Mouse (Mus musculus) kidney, embryonic 16.5 days (tissue): ENCODE data around the gene Platr17. TPM values are rescaled to one million over a fixed set of nuclear protein-coding genes. Genes with fewer than 3 reads are reported as not detected.

Experiments
- ATAC-seq: fragments of 200-750 bp; cut with Nextera tagmentation; 2 replicates; pipeline ENCODE4 v1.8.0; 2017; ENCODE audit warnings: moderate TSS enrichment; ENCODE audit not compliant: low FRiP score, low TSS enrichment
- H3K27ac ChIP-seq: fragments of 300-500 bp; sonication (generic); 2 replicates; pipeline ENCODE4 v1.5.1; 2014; ENCODE audit warnings: low read length
- H3K27me3 ChIP-seq: fragments of 300-500 bp; sonication (generic); 2 replicates; pipeline ENCODE4 v1.6.1; 2014; ENCODE audit warnings: low read length, control low read depth, mixed read lengths; ENCODE audit not compliant: insufficient read depth
- H3K36me3 ChIP-seq: fragments of 300-500 bp; sonication (generic); 2 replicates; pipeline ENCODE4 v1.6.1; 2014; ENCODE audit warnings: low read length, control low read depth, mixed read lengths; ENCODE audit not compliant: insufficient read depth
- H3K4me1 ChIP-seq: fragments of 300-500 bp; sonication (generic); 2 replicates; pipeline ENCODE4 v1.6.1; 2014; ENCODE audit warnings: low read length, control low read depth, mixed read lengths; ENCODE audit not compliant: insufficient read depth
- H3K4me2 ChIP-seq: fragments of 300-500 bp; sonication (generic); replicated peaks from 2 replicates; pipeline ENCODE4 v1.6.1; 2014; ENCODE audit warnings: low read depth, low read length
- H3K4me3 ChIP-seq: fragments of 300-500 bp; sonication (generic); 2 replicates; pipeline ENCODE4 v1.5.1; 2014; ENCODE audit warnings: mild to moderate bottlenecking, low read length
- H3K9ac ChIP-seq: fragments of 300-500 bp; sonication (generic); replicated peaks from 2 replicates; pipeline ENCODE4 v1.6.1; 2014; ENCODE audit warnings: low read length
- H3K9me3 ChIP-seq: fragments of 300-500 bp; sonication (generic); 2 replicates; pipeline ENCODE4 v1.6.1; 2016; ENCODE audit warnings: low read length, control low read depth
- WGBS: fragments of 180-500 bp; shearing (Covaris S2); extraction: QIAGEN DNeasy Blood & Tissue Kit; methylation state at CpG from one replicate; pipeline ENCODE4 v1.1.7; 2014; 5-methylcytosine and 5-hydroxymethylcytosine counted together
- polyA plus RNA-seq: library from polyadenylated mRNA; unstranded; fragments of >200 nt; fragmentation: Nextera tagmentation; extraction: Ambion mirVana; gene quantifications from 2 replicates; pipeline ENCODE4 v1.2.1, GENCODE M21; 2015

Platr17 gene
- polyA plus RNA-seq, 1 experiment from 2014 or later = 0.22 TPM

DNA sequence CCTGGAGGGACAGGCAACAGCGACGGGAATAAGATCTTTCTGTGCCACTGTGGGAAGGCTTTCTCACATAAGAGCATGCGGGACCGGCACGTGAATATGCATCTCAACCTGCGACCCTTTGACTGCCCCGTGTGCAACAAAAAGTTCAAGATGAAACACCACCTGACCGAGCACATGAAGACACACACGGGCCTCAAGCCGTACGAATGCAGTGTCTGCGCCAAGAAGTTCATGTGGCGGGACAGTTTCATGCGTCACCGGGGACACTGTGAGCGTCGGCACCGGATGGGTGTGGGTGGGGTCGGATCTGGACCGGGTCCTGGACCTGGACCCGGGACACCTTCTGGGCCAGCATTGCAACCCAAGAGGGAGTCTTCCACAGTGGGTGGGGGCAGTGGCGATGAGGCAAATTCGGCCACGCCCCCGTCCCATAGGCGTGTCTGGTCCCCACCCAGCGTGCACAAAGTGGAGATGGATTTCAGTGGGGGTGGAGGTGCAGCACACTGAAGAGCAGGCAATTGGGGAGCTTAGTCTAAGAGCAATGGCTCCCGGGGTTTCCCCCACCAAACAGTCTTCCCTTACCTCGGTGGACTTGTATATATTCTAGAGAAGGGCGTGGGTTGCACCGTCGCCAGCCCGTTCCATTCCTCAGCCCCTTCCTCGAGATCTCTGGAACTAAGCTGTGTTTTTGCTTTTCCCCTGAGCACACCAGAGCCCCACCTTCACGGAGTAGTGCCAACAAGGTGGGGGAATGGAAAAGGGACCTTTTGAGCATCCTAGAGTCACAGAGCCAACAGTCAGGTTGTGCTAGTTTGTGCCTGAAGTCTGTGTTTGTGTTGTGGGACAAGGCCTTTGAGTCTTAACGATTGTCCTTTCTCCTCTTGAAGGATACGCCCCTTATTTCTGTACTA is 13.6 kb downstream of the Platr17 start:
- Histone ChIP-seq H3K9ac (peak overlapping the region; percentile 70; the same call in 1 of the 2 replicates), H3K4me2 (peak overlapping the region; percentile 76), H3K36me3 (peaks cover 23% of the 10 kb centered on the region), H3K27ac (0 out of 2 replicates have a peak overlapping the region, but pooled peaks have one; percentile 23), H3K27me3 (no peaks in the 10 kb centered on the region), H3K4me3 (peak overlapping the region; percentile 76), H3K9me3 (no peaks in the 10 kb centered on the region), H3K4me1 (peaks cover 34% of the 10 kb centered on the region)
- WGBS = 63% methylated on average over 37 of the region's 37 CpGs
- no peak for ATAC-seq

DNA sequence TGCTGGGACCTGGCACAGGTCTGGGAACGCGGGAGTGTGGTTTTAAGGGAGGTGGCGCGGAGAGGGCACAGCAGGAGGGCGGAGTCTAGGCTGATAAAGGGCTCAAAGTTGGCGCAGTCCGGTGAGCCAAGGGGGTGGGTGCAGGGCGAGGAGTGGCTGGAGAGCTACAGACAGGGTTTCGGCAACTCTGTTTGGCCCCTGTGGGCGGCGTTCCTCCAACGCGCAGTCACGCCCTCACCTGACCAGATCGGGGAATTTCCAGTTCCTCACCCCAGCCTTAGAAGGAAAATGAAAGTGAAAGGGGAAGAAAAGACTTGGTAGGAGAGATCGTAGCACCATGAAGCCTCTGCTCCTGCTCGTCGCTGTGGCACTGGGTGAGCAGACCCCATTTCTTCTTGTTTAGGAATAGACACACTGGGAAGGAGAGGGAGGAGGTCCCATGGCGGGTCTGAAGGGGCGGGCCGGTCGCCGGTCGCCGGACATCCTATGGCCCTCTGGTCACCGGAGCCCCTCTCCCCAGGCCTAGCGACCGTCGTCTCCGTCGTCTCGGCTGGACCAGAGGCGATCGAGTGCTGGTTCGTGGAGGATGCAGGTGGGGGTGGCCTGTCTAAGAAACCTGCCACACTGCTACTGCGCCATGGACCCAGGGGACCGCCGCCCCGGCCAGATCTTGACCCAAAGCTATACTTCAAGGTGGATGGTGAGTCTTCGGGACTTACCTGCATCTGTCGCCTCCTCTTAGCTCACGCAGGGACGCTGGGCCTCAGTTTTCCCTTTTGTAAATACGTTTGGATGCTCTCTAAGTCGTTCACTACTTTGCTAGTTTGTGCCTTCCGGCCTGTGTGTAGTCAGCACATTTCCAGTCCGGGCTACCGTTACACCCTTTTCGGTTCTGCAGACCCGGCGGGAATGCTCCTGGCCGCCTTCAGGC is 14.7 kb downstream of the Platr17 start:
- Histone ChIP-seq H3K36me3 (peaks cover 12% of the 10 kb centered on the region; the same call in 1 of the 2 replicates), H3K27me3 (no peaks in the 10 kb centered on the region), H3K27ac (peak overlapping the region; percentile 79), H3K9me3 (no peaks in the 10 kb centered on the region), H3K4me3 (peak overlapping the region; percentile 76), H3K4me2 (peak overlapping the region; percentile 76), H3K9ac (peak overlapping the region; percentile 70), H3K4me1 (peaks cover 31% of the 10 kb centered on the region)
- WGBS = under 1% methylated on average over 52 of the region's 52 CpGs
- no peak for ATAC-seq

DNA sequence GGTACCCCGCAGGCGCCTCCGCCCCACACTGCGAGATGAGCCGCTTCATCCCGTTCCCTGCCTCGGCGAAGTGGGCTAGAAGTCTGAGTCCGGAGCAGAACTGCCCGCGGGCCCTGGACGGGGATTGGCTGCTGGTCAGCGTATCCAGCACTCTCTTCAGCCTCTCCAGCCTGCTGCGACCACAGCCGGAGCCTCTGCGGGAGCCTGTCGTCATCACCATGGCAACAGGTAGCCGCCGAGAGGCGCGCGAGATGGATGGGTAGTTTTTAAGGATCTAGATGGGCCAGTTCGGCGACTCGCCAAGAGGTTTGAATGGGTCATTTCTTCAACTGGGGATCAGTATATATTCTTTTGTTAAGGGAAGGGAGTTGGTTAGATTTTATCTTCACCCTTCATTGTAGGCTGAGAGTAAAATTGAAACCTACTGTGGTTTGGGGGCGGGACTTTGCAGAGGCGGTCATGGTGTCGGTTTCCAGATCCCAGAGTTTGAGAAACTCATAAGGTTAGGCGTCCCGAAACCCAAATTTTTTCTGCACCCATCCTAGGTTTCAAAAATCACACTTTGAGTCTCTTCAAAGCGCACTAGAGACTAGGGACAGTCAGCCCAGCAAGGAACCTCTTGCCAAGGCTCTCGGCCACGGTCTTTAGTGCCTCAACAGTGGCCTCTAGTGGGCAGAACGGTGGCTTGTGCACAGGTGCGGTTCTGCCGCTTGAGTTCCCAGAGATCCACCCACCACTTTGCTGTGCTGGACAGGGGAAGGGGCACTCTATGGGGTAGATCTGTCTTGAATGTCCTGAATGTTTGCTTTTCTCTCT is 15.6 kb downstream of the Platr17 start:
- peaks cover 22% of the 10 kb centered on the region for H3K4me1 ChIP-seq
- H3K27me3 ChIP-seq = no peaks in the 10 kb centered on the region
- peak; percentile 64 for ATAC-seq
- H3K36me3 ChIP-seq = peaks cover 9% of the 10 kb centered on the region; the same call in 1 of the 2 replicates
- peak overlapping the region; percentile 76 for H3K4me2 ChIP-seq
- peak overlapping the region; percentile 76 for H3K4me3 ChIP-seq
- H3K9ac ChIP-seq = peak overlapping the region; percentile 70
- WGBS = under 1% methylated on average over 36 of the region's 36 CpGs
- H3K9me3 ChIP-seq = no peaks in the 10 kb centered on the region
- H3K27ac ChIP-seq = peak overlapping the region; percentile 79

DNA sequence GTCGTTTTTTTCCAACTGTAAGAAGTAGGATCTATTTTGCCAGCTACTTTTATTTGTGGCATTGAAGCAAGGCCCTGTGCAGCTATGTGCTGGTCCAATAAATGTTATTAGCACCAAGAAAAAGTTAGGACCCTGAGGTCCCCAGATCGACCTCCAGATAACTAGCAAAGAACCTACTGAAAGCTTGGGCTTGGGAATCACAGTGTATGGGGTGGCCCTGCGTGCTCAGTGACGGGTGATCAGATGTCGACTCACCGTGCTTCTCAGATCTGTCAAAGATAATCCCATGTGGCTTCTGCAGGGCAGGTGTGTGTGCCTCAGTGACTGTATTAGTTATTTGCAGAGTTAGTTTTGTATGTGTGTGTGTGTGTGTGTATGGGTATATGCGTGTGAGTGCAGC is 16.4 kb downstream of the Platr17 start:
- H3K4me1 ChIP-seq = peaks cover 21% of the 10 kb centered on the region
- H3K27me3 ChIP-seq = no peaks in the 10 kb centered on the region
- 85% methylated on average over 7 of the region's 7 CpGs for WGBS
- H3K9me3 ChIP-seq = no peaks in the 10 kb centered on the region
- H3K27ac ChIP-seq = no peak overlapping the region
- H3K4me2 ChIP-seq = no peak overlapping the region
- H3K4me3 ChIP-seq = no peak overlapping the region
- no peak for ATAC-seq
- peaks cover 15% of the 10 kb centered on the region; the same call in 1 of the 2 replicates for H3K36me3 ChIP-seq
- H3K9ac ChIP-seq = no peak overlapping the region

DNA sequence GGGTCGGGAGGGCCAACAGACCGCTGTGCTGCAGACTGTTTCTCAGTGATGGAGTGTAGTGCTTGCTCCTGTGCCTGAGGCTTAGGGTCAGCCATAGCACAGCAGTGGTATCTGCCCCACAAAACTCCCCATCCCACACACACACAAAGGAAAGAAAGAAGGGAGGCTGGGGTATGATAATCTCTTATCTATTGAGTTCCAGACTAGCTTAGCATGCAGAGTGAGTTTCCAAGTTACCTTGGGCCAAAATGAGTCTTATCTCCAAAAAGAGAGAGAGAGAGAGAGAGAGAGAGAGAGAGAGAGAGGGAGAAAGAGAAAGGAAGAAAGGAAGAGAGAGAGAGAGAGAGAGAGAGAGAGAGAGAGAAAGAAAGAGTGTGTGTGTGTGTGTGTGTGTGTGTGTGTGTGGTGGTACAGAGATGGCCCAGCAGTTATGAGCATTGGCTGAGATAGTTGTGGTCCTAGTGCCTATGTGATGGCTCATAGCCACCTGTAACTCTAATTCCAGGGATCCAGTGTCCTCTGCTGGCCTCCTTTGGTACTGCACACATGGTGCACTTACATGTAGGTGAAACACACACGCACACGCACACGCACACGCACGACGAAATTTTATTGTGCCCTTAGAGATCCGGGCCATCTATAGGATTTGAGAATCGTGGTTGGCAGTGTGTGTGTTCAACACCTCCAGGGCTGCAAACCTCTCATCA is 19.8 kb downstream of the Platr17 start:
- 90% methylated on average over 10 of the region's 10 CpGs for WGBS
- no peaks in the 10 kb centered on the region for H3K9me3 ChIP-seq
- no peak overlapping the region for H3K27ac ChIP-seq
- H3K9ac ChIP-seq = no peak overlapping the region
- H3K27me3 ChIP-seq = no peaks in the 10 kb centered on the region
- no peak overlapping the region for H3K4me2 ChIP-seq
- no peak overlapping the region for H3K4me3 ChIP-seq
- peaks cover 7% of the 10 kb centered on the region; the same call in 1 of the 2 replicates for H3K36me3 ChIP-seq
- ATAC-seq = no peak
- H3K4me1 ChIP-seq = peaks cover 12% of the 10 kb centered on the region

DNA sequence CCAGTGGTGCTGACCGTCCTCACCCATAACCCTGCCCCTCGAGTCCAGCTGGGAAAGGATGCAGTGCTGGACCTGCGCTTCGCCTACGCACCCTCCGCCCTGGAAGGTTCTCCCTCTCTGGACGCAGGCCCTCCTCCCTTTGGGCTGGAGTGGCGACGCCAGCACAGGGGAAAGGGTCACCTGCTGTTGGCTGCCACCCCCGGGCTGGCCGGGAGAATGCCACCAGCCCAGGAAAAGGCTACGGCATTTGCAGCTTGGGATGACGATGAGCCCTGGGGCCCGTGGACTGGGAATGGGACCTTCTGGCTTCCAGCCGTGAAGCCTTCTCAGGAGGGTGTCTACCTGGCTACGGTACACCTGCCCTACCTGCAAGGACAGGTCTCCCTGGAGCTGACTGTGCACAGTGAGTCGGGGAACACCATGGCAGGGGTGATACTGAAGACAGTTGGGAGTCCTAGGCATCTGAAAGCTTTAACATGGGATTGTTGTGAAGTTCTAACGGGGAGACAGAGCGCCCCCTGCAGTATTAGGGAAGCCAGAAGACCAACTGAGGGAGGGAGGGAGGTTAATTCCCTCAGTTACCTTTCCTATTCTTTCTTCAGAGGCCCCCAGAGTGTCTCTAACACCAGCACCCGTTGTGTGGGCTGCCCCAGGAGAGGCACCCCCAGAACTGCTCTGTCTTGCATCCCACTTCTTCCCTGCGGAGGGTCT is 20.6 kb downstream of the Platr17 start:
- WGBS = 82% methylated on average over 20 of the region's 21 CpGs
- no peak for ATAC-seq
- Histone ChIP-seq H3K27ac (no peak overlapping the region), H3K4me1 (peaks cover 14% of the 10 kb centered on the region), H3K9ac (no peak overlapping the region), H3K36me3 (peaks cover 7% of the 10 kb centered on the region; the same call in 1 of the 2 replicates), H3K4me2 (no peak overlapping the region), H3K27me3 (no peaks in the 10 kb centered on the region), H3K4me3 (no peak overlapping the region), H3K9me3 (no peaks in the 10 kb centered on the region)

DNA sequence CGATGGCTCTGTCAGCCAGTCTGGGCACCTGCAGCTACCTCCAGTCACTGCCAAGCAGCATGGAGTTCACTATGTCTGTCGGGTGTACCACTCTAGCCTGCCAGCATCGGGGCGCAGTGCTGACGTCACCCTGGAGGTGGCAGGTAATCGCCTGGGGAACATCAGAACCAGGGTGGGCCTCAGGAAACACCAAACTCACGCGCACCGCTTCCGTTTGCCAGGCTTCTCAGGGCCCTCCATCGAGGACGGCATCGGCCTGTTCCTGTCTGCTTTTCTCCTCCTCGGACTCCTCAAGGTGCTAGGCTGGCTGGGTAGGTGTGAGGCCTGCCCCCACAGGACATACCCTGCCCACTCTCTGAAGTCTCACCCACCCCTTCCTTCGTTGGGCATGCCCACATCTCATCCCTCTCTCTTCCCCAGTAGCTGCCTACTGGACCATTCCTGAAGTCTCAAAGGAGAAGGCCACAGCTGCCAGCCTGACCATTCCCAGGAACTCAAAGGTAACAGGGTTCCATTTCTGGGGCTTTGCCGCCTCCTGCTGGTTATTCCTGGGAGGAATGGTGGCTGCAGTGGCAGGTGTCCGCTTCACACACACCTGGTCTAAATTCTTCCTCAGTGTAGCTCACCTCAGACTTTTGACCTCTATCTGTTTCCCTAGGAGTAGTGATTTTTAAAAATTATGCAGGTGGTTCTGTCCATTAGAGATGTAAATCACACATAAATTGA is 21.4 kb downstream of the Platr17 start:
- H3K27me3 ChIP-seq = no peaks in the 10 kb centered on the region
- no peak overlapping the region for H3K27ac ChIP-seq
- ATAC-seq = no peak
- H3K36me3 ChIP-seq = peaks cover 7% of the 10 kb centered on the region; the same call in 1 of the 2 replicates
- no peak overlapping the region for H3K4me3 ChIP-seq
- no peak overlapping the region for H3K9ac ChIP-seq
- WGBS = 69% methylated on average over 17 of the region's 17 CpGs
- peaks cover 18% of the 10 kb centered on the region for H3K4me1 ChIP-seq
- no peak overlapping the region for H3K4me2 ChIP-seq
- no peaks in the 10 kb centered on the region for H3K9me3 ChIP-seq
